15 mouse cellular contexts compared by ENCODE assay signal in genomic region chr5:77119475-77120422, GRCm38 (mm10). TPM values are rescaled to one million over a fixed set of nuclear protein-coding genes. Genes with fewer than 3 reads are reported as not detected.
DNase-seq lines count a peak whose midpoint lies in the region; ATAC-seq lines count a peak whose summit lies in the region.
"Had no signal": no experiment of that assay in that cellular context is flagged by ENCODE, and none has a peak within 500 bp of the region (broad histone marks: within the 10 kb centered on the region; RNA-seq: fewer than 3 reads in every experiment).

No protein-coding gene starts in this region.

- DNase-seq in hindbrain, embryonic 10.5 days (ENCODE audit: low spot score): no peak
- no peak for DNase-seq in hindbrain, embryonic 11.5 days (ENCODE audit: low spot score)
- peak; percentile 64 for DNase-seq in MEL-GATA-1-ER (ENCODE audit: extremely low read depth, low read depth)
- peak; percentile 41 for DNase-seq in induced T-regulatory cell, adult 2 months (ENCODE audit: low read depth)
- DNase-seq in forebrain, embryonic 10.5 days (ENCODE audit: extremely low spot score, low spot score): no peak
- no peak for DNase-seq in gastrocnemius, adult 18-20 months (ENCODE audit: low spot score)
- DNase-seq in right cerebral cortex, adult 2 months (ENCODE audit: low spot score in 2 of 2): no peak
- DNase-seq: adrenal gland, postnatal 36 days; cerebellum, adult 2 months had no signal

- H3K4me2 ChIP-seq in hindbrain, embryonic 11.5 days (replicated peaks; ENCODE audit: low read depth, low read length): no peak overlapping the region
- H3K4me2 ChIP-seq: embryonic facial prominence, embryonic 13.5 days; hindbrain, embryonic 12.5 days; midbrain, embryonic 13.5 days; neural tube, embryonic 12.5 days had no signal

- peaks cover 31% of the 10 kb centered on the region for H3K4me1 ChIP-seq in hindbrain, embryonic 10.5 days (replicated peaks)
- H3K4me1 ChIP-seq in hindbrain, embryonic 11.5 days (replicated peaks; ENCODE audit: control insufficient read depth, insufficient read depth, low read length): no peaks in the 10 kb centered on the region; the same call in 1 of the 2 replicates
- peaks cover 48% of the 10 kb centered on the region for H3K4me1 ChIP-seq in forebrain, embryonic 10.5 days

- 0 out of 2 replicates have a peak overlapping the region, but pooled peaks have one; percentile 12 for H3K27ac ChIP-seq in hindbrain, embryonic 10.5 days
- H3K27ac ChIP-seq in hindbrain, embryonic 11.5 days (ENCODE audit: low read depth, low read length): no peak overlapping the region
- no peak overlapping the region for H3K27ac ChIP-seq in forebrain, embryonic 10.5 days
- H3K27ac ChIP-seq: embryonic facial prominence, embryonic 13.5 days; hindbrain, embryonic 12.5 days; kidney, postnatal 0 days; midbrain, embryonic 13.5 days; neural tube, embryonic 12.5 days had no signal

- no peak overlapping the region for H3K4me3 ChIP-seq in hindbrain, embryonic 10.5 days
- H3K4me3 ChIP-seq in hindbrain, embryonic 11.5 days (ENCODE audit: low read depth, low read length): no peak overlapping the region
- no peak overlapping the region for H3K4me3 ChIP-seq in forebrain, embryonic 10.5 days
- H3K4me3 ChIP-seq: embryonic facial prominence, embryonic 13.5 days; hindbrain, embryonic 12.5 days; midbrain, embryonic 13.5 days; neural tube, embryonic 12.5 days had no signal

- WGBS in hindbrain, embryonic 10.5 days: 79% methylated on average over 19 of the region's 19 CpGs
- WGBS in hindbrain, embryonic 11.5 days: 77% methylated on average over 19 of the region's 19 CpGs
- WGBS in forebrain, embryonic 10.5 days: 80% methylated on average over 19 of the region's 19 CpGs

- peaks cover 68% of the 10 kb centered on the region for H3K27me3 ChIP-seq in hindbrain, embryonic 10.5 days (ENCODE audit: insufficient read depth, poor library complexity, severe bottlenecking)
- no peaks in the 10 kb centered on the region for H3K27me3 ChIP-seq in hindbrain, embryonic 11.5 days (ENCODE audit: control insufficient read depth, insufficient read depth, low read length)
- H3K27me3 ChIP-seq in forebrain, embryonic 10.5 days (ENCODE audit: poor library complexity, severe bottlenecking): peaks cover 98% of the 10 kb centered on the region
- H3K27me3 ChIP-seq: embryonic facial prominence, embryonic 13.5 days; hindbrain, embryonic 12.5 days; neural tube, embryonic 12.5 days had no signal

- H3K9me3 ChIP-seq in hindbrain, embryonic 10.5 days: no peaks in the 10 kb centered on the region
- H3K9me3 ChIP-seq in hindbrain, embryonic 11.5 days (ENCODE audit: control insufficient read depth, low read length): no peaks in the 10 kb centered on the region
- H3K9me3 ChIP-seq in forebrain, embryonic 10.5 days: no peaks in the 10 kb centered on the region
- H3K9me3 ChIP-seq: embryonic facial prominence, embryonic 13.5 days; hindbrain, embryonic 12.5 days; midbrain, embryonic 13.5 days; neural tube, embryonic 12.5 days had no signal

- H3K36me3 ChIP-seq in hindbrain, embryonic 10.5 days: no peaks in the 10 kb centered on the region
- no peaks in the 10 kb centered on the region for H3K36me3 ChIP-seq in hindbrain, embryonic 11.5 days (ENCODE audit: control insufficient read depth, insufficient read depth, low read length)
- H3K36me3 ChIP-seq in forebrain, embryonic 10.5 days (replicated peaks): no peaks in the 10 kb centered on the region
- H3K36me3 ChIP-seq: embryonic facial prominence, embryonic 13.5 days; hindbrain, embryonic 12.5 days; midbrain, embryonic 13.5 days; neural tube, embryonic 12.5 days had no signal

- no peak overlapping the region for H3K9ac ChIP-seq in hindbrain, embryonic 11.5 days (ENCODE audit: low read depth, low read length)
- H3K9ac ChIP-seq: embryonic facial prominence, embryonic 13.5 days; hindbrain, embryonic 12.5 days; midbrain, embryonic 13.5 days; neural tube, embryonic 12.5 days had no signal

- no peak for ATAC-seq in hindbrain, embryonic 11.5 days (ENCODE audit: low FRiP score)
- ATAC-seq in megakaryocyte, adult 5-6 weeks (ENCODE audit: poor library complexity, severe bottlenecking): peak; percentile 69
- ATAC-seq: midbrain, embryonic 13.5 days had no signal

RNA-seq across cellular contexts. Expression of gene Hopx, which starts 4.8 kb away (rescaled TPM):
- polyA plus RNA-seq in hindbrain, embryonic 10.5 days (2016; fragmentation: Nextera tagmentation; extraction: Ambion mirVana): 0.20 and 0.34 TPM in 2 replicates
- polyA plus RNA-seq in hindbrain, embryonic 11.5 days (2014; fragmentation: Nextera tagmentation; extraction: Ambion mirVana): 0.68 and 0.83 TPM in 2 replicates
- 104 and 127 TPM in 2 replicates for total RNA-seq in megakaryocyte, adult 5-6 weeks (2015)
- 35.5 and 46.3 TPM in 2 replicates for total RNA-seq in megakaryocyte, adult 5-6 weeks (2017)
- 0.23 and 0.55 TPM in 2 replicates for polyA plus RNA-seq in forebrain, embryonic 10.5 days (2016; fragmentation: Nextera tagmentation; extraction: Ambion mirVana)
- 1 to 10 TPM; 2.6 to 3.3 TPM for total RNA-seq in gastrocnemius, adult 18-20 months (2021)

Comparison
In these comparisons a context has a peak if more than half of its experiments do, and no peak if none do; other contexts are left out.
1. DNase-seq: peak in MEL-GATA-1-ER (single experiment) and induced T-regulatory cell, adult 2 months (single experiment); none in hindbrain, embryonic 10.5 days (single experiment), hindbrain, embryonic 11.5 days (single experiment), forebrain, embryonic 10.5 days (single experiment), gastrocnemius, adult 18-20 months (single experiment) and right cerebral cortex, adult 2 months (0 of 2).